Mouse (Mus musculus): ENCODE results near the gene Dusp2. TPM values are rescaled to one million over a fixed set of nuclear protein-coding genes. Genes with fewer than 3 reads are reported as not detected.

The Dusp2 gene
- polyA plus RNA-seq, 1 experiment: 0.03 TPM

DNA sequence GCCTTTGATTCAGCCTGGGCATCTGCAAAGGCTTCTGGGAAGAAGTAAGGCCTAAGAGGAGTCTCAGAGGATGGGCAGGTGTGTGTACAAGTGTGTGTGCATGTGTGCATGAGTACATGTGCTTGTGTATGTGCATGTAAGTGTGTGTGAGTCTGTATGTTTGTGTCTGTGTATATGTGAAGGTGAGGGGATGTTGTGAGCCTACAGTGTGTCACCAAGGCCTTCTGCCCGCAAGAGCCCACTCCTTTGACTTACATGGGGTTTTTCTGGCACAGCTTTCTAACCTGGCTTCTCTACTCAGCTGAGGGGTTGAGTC, 20.8 kb upstream of the Dusp2 start:
- TF ChIP-seq GATA1 (IDR thresholded peaks at IDR 0.05; ENCODE audit: low read length): no peak

DNA sequence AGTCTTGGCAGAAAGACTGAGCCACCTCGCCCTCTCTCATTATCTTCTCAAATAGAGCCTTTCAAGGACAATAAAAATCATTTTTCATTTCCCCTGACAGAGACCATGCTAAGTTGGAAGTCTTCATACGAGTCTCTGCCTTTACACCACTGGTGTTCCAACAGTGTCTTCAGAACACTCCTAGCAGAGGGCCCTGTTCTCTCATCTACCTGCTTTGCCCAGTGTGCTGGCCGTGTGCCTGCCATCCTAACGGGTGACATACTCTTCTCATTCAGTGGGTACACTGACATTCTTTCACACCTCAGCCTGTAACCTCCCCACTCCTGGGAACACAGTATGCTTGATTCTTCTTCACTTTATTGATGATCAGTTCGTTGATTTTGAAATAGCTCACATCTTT, 19.5 kb upstream of the Dusp2 start:
- no peak for TF ChIP-seq GATA1 (IDR thresholded peaks at IDR 0.05; ENCODE audit: low read length)

DNA sequence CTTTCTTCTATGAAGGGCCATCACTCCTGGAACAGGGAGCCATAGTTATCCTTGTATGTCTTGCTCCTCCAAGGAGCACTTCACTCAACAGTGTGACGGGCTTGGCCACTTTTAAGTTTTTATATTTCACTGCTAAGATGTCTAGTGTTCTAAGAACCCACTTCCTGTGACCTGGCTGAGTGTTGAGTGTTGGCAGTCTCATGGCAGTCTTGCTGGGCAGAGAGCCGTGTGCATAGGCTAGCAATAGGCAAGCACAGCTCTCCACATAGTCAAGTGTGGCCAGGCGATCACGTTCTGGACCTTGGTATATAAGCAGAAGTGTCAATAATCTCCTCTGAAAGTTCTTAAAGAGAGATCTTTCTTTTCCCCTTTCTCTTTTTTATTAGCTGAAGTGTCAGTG, 17.8 kb upstream of the Dusp2 start:
- no peak for TF ChIP-seq GATA1 (IDR thresholded peaks at IDR 0.05; ENCODE audit: low read length)

DNA sequence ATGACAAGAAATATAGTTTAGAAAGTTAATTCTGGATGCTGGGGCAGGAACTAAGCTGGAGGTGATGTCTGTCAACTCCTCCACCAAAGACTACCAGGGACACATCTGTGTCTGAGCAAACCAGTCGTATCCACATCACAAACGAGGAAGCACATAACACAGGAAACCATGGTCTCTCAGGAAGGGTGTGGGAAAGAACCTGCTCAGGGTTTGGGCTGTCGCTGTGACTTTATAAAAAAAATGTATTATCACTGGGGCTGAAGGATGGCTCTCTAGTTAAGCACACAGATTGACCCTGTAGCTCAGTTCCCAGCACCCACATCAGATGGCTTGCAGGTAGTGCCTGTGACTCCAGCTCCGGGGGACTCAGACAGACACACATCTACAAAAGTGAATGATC, 16.9 kb upstream of the Dusp2 start:
- no peak for TF ChIP-seq GATA1 (IDR thresholded peaks at IDR 0.05; ENCODE audit: low read length)

DNA sequence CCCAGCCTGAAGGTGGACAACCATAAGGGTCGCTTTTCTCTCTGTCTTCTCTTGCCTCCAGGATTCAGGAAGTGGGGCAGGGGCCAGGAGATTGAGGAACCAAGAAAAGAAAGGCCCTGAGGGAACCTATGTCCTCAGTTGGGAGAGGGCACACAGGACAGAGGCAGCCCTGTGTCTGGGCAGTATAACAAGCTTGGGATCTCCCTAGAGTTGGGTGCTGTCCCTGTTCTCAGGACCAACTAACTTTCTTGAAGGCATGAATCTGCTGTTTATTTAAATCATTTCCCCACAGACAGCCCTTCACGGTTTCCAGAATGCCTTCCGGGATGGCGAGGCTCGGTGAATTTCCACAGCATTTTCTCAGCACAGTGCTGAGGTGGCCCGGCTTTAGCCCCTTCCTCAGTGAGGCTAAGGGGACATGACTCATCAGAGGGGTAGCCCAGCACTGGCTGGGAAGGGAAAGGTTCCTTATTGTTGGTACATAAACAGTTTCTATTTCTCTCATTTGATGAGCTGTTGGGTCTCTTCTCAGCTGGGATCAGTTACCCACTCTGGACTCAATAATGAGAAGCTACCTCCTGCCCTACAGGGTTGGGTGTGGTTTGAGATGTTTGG, 13.2 kb upstream of the Dusp2 start:
- TF ChIP-seq GATA1 (IDR thresholded peaks at IDR 0.05; ENCODE audit: low read length): no peak

DNA sequence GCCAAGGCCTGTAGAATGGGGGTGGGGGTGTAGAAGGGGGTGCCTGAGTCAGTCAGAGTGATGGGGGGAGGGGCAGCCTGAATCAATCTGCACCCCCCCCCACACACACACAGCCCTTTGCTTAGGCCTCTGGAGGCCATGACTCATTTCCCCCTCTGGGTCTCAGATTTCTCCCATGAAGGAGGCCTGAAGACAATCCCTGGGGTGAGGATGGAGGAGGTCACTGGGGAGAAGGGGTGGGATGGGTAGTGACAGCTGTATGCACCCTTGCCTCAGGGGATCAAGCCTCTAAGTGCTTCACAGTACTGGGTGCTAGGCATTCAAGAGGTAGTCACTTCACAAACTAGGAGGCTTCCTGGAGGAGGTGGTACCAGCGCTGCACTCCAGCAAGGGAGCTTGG, 12.3 kb upstream of the Dusp2 start:
- no peak for TF ChIP-seq GATA1 (IDR thresholded peaks at IDR 0.05; ENCODE audit: low read length)

DNA sequence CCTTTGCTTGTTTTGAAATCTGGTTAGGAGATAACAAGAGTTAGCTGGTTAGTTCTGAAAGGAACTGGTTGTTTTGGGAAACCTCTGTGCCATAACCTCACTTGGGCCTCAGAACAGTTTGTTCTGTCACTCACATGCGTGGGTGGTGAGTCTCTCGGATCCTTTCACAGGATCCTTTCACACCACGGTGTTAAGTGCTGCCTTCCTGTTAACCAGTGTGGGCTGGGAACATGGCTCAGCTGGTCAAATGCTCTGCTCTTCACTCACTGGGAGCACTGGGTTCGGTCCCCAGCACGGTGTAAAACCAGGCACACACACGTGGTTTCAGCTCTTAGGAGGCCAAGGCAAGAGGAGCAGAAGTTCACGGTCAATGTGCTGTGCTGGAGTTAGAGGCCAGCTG, 11.5 kb upstream of the Dusp2 start:
- TF ChIP-seq GATA1 (IDR thresholded peaks at IDR 0.05; ENCODE audit: low read length): no peak

DNA sequence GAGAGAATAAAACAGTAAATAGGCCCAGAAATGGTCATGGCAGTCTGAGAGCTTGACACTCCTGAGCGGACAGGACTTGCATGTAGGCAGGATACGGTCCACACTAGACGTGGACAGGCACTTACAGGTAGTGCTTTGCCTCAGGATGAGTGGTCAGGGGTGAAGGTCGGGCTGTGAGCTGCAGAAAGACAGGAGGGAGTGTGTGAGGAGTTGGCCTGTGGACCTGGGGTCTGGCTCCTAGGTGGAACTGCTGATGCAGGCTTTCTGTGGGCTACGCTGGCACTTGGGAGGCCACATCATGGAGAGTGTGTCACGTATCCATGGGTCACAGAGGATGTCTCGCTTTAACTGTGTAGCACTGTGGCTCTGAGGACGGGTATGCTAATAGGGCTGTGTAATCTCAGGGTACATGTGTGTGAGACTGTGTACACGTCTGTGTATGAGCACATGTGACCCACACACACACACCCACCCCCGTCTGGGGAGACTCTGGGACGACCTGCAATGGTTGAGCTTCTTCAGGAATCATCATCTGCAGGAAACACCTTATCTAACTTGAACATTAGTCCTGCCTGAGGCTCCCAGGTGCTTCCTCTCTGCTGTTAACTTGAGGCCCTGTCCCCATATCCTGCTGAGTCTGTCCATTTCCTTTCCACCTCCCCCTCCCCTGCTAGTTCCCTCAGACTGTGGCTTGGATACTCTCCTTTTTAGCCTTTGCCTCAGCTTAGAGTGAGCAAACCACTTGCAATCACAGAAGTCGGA, 7.7 kb upstream of the Dusp2 start:
- peak; percentile 57 for TF ChIP-seq GATA1 (IDR thresholded peaks at IDR 0.05; ENCODE audit: low read length)

DNA sequence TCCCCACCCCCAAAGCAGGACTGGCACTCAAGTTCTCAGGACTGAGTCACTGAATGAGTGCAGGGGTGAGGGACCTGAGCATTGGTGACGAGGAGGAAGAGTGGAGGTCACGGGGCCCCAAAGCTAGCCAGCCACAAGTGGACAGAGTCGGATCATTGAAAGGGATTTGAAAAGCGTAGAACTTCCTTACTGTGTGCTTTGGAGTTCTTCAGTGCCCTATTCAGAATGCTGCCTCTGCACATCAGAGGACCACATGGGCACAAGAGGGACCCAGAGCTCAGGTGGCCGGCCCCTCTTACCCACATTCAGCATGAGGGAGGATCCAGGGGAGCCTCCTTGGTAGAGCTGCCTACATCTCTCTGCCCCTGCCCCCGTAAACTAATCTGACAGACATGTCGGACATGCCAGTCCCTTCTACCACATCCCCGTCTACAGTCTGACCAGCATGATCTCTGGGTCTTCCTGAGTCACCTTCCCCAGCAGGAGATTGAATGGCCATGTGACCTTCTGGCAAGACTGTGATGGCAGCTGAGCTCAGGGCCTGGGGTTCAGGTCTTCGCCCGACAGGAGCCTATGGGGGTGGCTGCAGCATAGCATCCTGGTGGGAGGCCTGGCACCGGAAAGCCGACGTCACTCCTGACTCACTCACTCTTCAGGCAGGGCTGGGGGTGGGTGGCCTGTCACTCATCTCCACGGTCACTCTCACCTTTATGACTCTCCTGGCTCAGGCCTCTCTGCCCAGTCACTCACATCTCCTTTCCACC, 3.0 kb upstream of the Dusp2 start:
- no peak for TF ChIP-seq GATA1 (IDR thresholded peaks at IDR 0.05; ENCODE audit: low read length)

DNA sequence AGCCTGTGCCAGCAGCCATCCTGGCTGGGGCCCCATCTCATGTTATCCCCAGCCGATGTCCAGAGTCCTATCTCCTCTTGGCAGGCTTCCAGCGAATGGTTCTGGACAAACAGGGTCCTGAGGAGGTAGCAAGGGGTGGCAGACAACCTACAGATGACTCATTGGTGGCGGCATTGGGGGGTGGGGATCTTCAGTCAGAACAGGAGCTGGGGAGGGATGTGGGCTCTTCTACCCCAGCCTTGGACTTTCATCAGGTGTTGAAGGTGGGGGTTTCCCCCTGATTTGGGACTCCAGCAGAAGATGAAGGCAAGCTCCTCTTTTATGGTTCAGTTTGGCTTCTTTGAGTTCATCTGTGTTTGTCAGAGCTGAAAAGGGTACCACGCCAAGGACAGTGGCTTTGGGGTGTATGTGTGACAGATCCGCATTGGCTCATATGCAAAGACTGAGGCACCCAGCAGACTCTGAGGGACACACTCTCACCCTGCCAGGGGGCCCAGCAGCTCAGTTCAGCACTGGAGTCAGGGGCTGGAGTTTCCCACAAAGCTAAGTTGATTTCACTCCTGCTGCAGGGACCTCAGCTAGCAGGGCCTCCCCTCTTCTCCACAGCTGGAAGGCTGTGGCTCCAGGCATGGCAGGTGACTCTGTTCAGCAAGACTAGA, 1.9 kb upstream of the Dusp2 start:
- TF ChIP-seq GATA1 (IDR thresholded peaks at IDR 0.05; ENCODE audit: low read length): no peak

DNA sequence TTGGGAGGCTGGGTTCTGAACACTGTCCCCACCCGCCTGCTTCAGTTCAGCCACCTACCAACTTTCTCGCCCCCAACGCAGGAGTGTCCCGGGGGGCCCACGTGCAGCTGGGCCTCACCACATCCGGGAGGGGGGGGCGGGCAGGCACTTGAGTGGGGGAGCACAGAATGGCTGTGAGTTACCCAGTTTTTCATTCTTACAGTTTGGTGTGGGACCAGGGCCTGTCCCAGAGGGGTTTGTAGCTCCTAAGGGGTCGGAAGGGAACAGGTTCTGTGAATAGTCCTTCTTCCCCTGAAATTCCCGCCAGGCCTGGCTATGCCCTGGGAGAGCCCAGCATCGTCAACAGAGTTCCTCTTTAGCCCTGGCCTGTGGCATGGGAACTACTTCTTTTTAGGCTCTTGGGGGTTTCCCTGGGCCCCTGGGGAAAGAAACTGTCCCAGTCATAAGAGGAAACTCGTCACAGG, 849 bp upstream of the Dusp2 start:
- TF ChIP-seq GATA1 (IDR thresholded peaks at IDR 0.05; ENCODE audit: low read length): no peak

DNA sequence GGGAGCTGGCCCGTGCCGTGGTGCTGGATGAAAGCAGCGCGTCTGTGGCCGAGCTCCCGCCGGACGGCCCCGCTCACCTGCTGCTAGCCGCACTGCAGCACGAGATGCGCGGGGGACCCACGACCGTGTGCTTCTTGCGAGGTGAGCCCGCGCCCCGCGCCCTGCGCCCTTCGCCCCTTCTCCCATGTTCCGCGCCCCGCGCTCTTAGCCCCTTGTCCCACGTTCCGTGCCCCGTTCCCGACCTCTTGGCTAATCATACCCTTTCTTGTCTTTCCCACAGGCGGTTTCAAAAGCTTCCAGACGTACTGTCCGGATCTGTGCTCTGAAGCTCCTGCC, 506 bp downstream of the Dusp2 start:
- TF ChIP-seq GATA1 (IDR thresholded peaks at IDR 0.05; ENCODE audit: low read length): no peak

DNA sequence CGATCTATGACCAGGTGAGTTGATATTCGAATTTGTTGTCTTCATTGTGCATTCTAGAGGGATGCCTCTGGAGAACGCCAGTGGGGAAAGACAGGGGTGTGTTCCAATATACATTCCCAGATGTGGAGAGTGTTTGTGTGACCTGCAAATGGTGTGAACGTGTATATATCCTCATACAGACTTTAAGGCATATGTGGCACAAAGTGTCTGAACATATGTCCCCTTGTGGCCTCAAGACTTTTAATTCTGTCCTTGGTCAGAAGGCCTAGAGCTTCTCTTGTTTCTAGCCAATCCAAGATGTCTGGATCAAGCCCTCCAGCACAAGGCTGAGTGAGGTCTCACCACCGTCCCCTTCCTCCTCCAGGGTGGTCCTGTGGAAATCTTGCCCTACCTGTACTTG, 926 bp downstream of the Dusp2 start:
- no peak for TF ChIP-seq GATA1 (IDR thresholded peaks at IDR 0.05; ENCODE audit: low read length)

DNA sequence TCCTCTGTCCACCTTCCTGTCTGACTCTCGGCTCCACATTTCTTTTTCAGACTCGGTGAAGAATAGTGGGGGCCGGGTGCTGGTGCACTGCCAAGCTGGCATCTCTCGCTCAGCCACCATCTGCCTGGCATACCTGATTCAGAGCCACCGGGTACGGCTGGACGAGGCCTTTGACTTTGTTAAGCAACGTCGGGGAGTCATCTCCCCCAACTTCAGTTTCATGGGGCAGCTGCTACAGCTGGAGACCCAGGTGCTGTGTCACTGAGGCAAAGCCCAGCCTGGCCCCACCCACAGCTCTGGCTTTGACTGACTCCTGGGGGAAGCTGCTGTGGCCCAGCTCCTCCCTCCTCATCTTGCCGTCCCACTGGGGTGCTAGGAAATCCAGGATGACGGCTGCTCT, 1.6 kb downstream of the Dusp2 start:
- no peak for TF ChIP-seq GATA1 (IDR thresholded peaks at IDR 0.05; ENCODE audit: low read length)

DNA sequence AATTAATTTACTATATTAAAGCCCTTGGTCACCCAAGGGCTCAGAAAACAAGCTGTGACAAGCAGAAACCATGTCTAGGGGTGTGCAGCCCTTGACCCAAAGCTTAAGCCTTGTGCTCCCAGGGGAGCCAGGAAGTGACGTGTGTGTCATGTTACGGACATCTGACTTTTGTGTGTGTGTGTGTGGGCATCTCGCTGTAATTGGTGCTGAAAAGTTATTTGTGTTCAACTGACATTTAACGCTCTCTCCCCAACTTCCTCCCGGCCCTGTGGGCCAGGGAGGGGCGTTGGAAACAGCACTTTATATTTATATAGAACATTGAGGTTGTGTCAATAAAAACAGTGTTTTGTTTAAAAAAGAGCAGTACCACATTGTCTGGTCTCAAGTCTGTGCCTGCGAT, 2.1 kb downstream of the Dusp2 start:
- TF ChIP-seq GATA1 (IDR thresholded peaks at IDR 0.05; ENCODE audit: low read length): no peak

DNA sequence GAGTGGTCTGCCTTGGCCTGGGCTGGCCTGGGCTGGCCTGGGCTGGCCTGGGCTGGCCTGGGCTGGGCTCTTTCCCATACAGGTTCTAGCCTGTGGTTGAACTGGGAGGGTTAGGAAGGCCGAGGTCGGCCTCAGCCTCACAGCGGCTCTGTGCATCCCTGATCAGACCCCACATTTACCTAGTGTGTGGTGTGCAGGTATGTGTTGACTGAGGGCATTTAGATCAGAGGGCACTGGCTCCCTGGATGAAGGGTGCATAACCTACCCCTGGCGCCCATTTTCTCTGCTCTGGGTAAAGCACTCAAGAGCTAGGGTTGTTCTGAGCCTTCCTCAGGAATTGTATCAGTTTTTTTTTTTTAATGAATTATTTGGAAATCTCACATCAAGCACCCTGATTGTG, 2.5 kb downstream of the Dusp2 start, which contains the start of gene Astl:
TSS of gene Astl (plus strand) at position 224 of the 400 bp plus-strand sequence.
- no peak for TF ChIP-seq GATA1 (IDR thresholded peaks at IDR 0.05; ENCODE audit: low read length)
